Mouse (Mus musculus): ENCODE results near the gene Zfp366.

The Zfp366 gene

GRCm38 (mm10) chr13:99187456-99187855 is 2.8 kb downstream of the Zfp366 start:
- no peak for DNase-seq

- DNase-seq, result no peak
Observed at GRCm38 (mm10) chr13:99188625-99189024, 4.0 kb downstream of the Zfp366 start.

GRCm38 (mm10) chr13:99189671-99190070 is 5.0 kb downstream of the Zfp366 start:
- DNase-seq, result no peak

GRCm38 (mm10) chr13:99190466-99190865 is 5.8 kb downstream of the Zfp366 start:
- DNase-seq, result peak; percentile 51

GRCm38 (mm10) chr13:99191063-99191462 is 6.4 kb downstream of the Zfp366 start:
- DNase-seq, result no peak

- no peak for DNase-seq
Observed at GRCm38 (mm10) chr13:99196314-99196713, 11.7 kb downstream of the Zfp366 start.

GRCm38 (mm10) chr13:99196865-99197264 is 12.2 kb downstream of the Zfp366 start:
- no peak for DNase-seq

- no peak for DNase-seq
Observed at GRCm38 (mm10) chr13:99201647-99202574, 17.3 kb downstream of the Zfp366 start.

- DNase-seq, result no peak
Observed at GRCm38 (mm10) chr13:99207214-99207613, 22.6 kb downstream of the Zfp366 start.

DNA sequence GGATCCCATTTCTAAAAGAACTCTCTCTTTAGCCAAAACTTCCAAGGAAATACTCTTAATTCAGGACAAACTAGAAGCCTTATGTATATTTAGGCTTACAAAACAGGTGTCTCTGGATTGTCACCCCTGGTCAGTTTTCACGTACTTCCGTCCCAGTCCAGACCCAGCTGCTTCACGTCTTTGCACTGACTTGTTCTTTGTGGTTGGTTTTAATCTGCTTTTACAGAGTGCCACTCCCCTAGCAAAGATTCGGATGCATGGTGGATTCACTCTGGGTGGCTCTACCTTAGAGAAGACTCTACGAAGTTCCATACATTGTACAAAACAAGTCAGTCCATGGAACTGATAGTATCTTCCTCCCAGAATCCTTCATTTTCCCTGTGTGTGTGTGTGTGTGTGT is 25.2 kb downstream of the Zfp366 start:
- no peak for DNase-seq

GRCm38 (mm10) chr13:99210837-99211236 is 26.2 kb downstream of the Zfp366 start:
- DNase-seq, result no peak

GRCm38 (mm10) chr13:99212976-99213375 is 28.4 kb downstream of the Zfp366 start:
- no peak for DNase-seq

- no peak for DNase-seq
Observed at GRCm38 (mm10) chr13:99216005-99216404, 31.4 kb downstream of the Zfp366 start.

- DNase-seq, result peak; percentile 31
Observed at GRCm38 (mm10) chr13:99217984-99218383, 33.4 kb downstream of the Zfp366 start.

GRCm38 (mm10) chr13:99219586-99219985 is 35.0 kb downstream of the Zfp366 start:
- no peak for DNase-seq

DNA sequence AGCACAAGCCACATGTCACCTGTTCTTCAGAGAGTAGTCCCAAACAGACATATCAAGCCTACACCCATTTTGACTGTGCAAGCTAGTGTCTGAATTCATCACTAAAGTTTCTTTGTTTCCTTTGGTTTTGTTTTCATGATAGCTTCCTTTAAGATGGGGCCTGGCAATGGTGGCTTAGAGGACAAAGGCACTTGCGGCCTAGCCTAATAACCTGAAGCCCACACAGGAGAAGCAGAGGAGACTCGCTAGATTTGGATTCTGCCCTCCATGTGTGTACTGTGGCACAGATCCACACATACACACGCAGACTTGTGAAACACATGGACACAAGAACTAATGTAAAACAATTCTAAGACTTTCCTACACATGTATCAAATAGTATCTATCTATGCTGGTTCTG is 37.4 kb downstream of the Zfp366 start:
- no peak for DNase-seq

DNA sequence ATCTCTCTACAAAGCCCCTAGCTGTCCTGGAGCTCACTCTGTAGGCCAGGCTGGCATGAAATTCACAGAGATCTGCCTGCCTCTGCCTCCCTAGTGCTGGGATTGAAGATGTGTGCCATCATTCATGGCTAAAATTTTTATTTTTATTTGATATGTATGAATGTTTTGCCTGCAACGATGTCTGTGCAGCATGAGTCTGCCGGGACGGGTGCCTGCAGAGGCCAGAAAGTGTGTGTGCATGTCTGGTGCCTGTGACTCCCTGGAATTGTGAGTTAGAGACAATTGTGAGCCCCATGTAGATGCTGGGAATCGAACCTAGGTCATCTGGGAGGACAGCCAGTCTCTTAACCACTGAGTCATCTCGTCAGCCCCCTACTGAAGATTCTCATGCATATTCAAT is 37.9 kb downstream of the Zfp366 start:
- no peak for DNase-seq

DNA sequence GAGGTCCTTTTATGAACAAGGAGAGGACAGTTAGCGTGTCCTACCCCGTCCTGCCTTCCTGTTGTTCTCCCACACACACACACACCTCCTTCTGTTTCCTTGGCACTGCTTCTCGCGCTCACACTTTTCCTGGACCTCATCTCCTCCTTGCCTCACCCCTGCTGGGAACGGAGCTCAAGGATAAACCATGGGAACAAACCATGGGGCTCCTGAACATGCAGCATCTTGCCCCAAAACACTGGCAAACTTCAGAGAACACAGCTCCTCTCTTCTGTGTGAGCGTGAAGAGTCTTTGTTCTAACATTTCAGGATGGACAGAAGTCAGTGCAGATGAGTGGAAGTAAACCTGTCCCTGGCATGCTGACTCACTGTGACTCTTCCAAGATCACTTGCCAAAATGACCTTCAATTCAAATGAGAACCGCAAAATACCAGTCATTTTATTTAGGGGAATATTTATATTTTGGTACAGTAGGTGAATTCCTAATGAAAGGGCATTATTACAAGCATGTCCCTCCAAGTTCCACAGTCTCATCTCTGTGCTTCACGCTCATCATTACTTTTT is 38.8 kb downstream of the Zfp366 start:
- DNase-seq, result no peak

- DNase-seq, result no peak
Observed at GRCm38 (mm10) chr13:99223917-99224316, 39.3 kb downstream of the Zfp366 start.

DNA sequence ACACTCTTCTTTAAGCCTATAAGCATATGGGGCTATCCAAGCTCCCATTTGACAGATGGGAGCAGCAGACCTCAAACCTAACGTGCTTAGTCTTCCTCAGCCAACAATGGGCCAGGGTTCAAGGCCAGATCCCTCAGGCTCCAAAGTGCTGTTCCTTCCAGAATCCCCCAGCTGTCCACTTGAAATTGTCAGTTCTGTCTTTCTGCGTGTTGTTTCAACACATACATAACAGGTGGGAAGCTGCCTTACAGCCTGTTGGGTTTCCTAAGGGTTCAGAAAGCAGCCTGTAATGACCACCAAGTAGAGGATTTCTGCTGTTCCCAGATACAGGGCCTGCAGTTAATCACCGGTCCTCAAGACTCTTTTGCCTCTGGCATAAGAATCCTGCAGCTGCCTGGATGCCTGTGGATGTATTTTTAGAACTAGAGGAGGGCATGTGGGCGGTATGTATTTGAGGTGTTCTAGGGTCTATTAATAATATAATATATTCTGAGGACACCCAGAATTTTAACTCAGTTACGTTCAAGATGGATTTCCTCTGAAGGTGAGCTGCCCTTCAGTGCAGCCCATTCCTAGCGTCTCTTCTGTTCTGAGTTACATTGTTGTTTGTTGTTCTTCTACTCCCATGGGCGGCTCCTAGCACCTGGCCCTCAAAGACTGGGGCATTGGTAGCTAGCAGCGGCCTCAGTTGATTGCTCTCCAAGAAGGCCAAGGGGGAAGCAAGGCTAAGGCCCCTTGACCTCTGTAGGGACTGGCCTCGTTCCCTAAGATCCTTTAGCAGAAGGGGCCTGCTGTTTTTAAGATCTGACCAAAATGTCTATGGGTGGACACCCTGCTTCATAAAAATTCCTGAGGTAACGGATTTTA is 41.0 kb downstream of the Zfp366 start:
- no peak for DNase-seq

GRCm38 (mm10) chr13:99226809-99227208 is 42.2 kb downstream of the Zfp366 start:
- no peak for DNase-seq

- DNase-seq, result no peak
Observed at GRCm38 (mm10) chr13:99227456-99228250, 43.0 kb downstream of the Zfp366 start.

All from lung, postnatal 10 days (tissue).